Mouse (Mus musculus) kidney, embryonic 14.5 days (tissue): ENCODE data around the gene Psmd3. TPM values are rescaled to one million over a fixed set of nuclear protein-coding genes. Genes with fewer than 3 reads are reported as not detected.
"Not testable (repeated sequence)": the region's sequence is repeated elsewhere in the genome, so short reads cannot be mapped to it uniquely, and the experiment has no call there.

Experiments used
- ATAC-seq: fragments of 200-750 bp; cut with Nextera tagmentation; 2 replicates; pipeline ENCODE4 v1.8.0; 2017; ENCODE audit warnings: moderate number of reproducible peaks, mild to moderate bottlenecking, moderate TSS enrichment, moderate library complexity; ENCODE audit not compliant: low FRiP score, low TSS enrichment
- H3K27ac ChIP-seq: fragments of 300-500 bp; sonication (generic); 2 replicates; pipeline ENCODE4 v1.5.1; 2014; ENCODE audit warnings: low read depth, mild to moderate bottlenecking, low read length, moderate library complexity, mixed read lengths
- H3K27me3 ChIP-seq: fragments of 300-500 bp; sonication (generic); 2 replicates; pipeline ENCODE4 v1.6.1; 2014; ENCODE audit warnings: mild to moderate bottlenecking, low read length; ENCODE audit not compliant: control insufficient read depth, insufficient read depth
- H3K36me3 ChIP-seq: fragments of 300-500 bp; sonication (generic); 2 replicates; pipeline ENCODE4 v1.6.1; 2014; ENCODE audit warnings: low read length, mixed read lengths; ENCODE audit not compliant: control insufficient read depth, insufficient read depth
- H3K4me1 ChIP-seq: fragments of 300-500 bp; sonication (generic); 2 replicates; pipeline ENCODE4 v1.6.1; 2014; ENCODE audit warnings: low read length, mixed read lengths; ENCODE audit not compliant: control insufficient read depth, insufficient read depth
- H3K4me2 ChIP-seq: fragments of 300-500 bp; sonication (generic); replicated peaks from 2 replicates; pipeline ENCODE4 v1.6.1; 2014; ENCODE audit warnings: low read depth, mild to moderate bottlenecking, low read length
- H3K4me3 ChIP-seq: fragments of 300-500 bp; sonication (generic); 2 replicates; pipeline ENCODE4 v1.5.1; 2014; ENCODE audit warnings: mild to moderate bottlenecking, low read length
- H3K9ac ChIP-seq: fragments of 300-500 bp; sonication (generic); 2 replicates; pipeline ENCODE4 v1.6.1; 2014; ENCODE audit warnings: low read depth, mild to moderate bottlenecking, low read length, moderate library complexity
- H3K9me3 ChIP-seq: fragments of 300-500 bp; sonication (generic); 2 replicates; pipeline ENCODE4 v1.6.1; 2016; ENCODE audit warnings: low read length; ENCODE audit not compliant: control insufficient read depth
- WGBS: fragments of 180-500 bp; shearing (Covaris S2); extraction: QIAGEN DNeasy Blood & Tissue Kit; methylation state at CpG from one replicate; pipeline ENCODE4 v1.1.7; 2014; 5-methylcytosine and 5-hydroxymethylcytosine counted together
- polyA plus RNA-seq: library from polyadenylated mRNA; unstranded; fragments of >200 nt; fragmentation: Nextera tagmentation; extraction: Ambion mirVana; gene quantifications from 2 replicates; pipeline ENCODE4 v1.2.1, GENCODE M21; 2014

Gene Psmd3
- polyA plus RNA-seq, 1 experiment from 2014 or later = 187 TPM

- no peaks in the 10 kb centered on the region for H3K27me3 ChIP-seq
- H3K4me3 ChIP-seq = no peak overlapping the region
- no peak for ATAC-seq
- H3K36me3 ChIP-seq = peaks cover 57% of the 10 kb centered on the region
- H3K9me3 ChIP-seq = no peaks in the 10 kb centered on the region
- H3K27ac ChIP-seq = peak overlapping the region; percentile 74
- H3K9ac ChIP-seq = no peak overlapping the region
- no peak overlapping the region for H3K4me2 ChIP-seq
- WGBS = 75% methylated on average over 19 of the region's 19 CpGs
- peaks cover 55% of the 10 kb centered on the region for H3K4me1 ChIP-seq
Observed at GRCm38 (mm10) chr11:98708282-98708956, 26.1 kb downstream of the Psmd3 start.

DNA sequence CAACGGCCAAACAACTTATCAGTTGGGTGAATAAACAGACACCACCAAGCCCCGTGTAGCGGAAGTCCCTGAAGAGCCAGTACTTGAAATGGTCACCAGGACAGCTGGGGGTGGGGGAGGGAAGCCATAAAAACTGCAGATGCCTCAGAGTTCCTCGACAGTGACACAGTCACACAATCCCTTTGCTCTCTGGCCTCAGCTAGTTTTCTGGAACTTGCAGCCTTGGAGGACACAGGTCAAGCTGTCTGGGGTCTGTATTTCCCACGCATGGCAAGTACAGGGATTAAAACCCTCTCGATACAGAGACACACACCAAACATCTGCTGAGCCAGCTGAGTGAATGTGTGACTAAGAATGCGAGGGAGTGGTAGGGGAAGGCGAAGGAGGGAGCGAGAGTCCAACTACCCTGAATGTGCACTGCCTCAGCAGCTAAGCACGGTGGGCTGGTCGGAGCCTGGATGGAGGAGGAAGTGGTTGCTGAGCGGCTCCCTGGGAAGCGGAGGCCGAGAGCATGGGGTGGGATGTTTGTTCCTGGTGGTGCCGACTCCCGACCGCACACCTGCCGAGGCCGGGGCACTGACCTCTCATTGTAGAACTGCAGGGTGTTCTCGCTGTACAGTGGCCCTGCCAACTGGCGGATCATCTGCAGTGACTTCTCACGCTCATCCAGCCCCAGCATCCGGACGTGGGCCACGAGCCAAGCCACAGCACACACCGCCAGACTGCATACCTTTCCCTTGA lies 26.8 kb downstream of the Psmd3 start:
- 0 out of 2 replicates have a peak, but pooled peaks have one; percentile 34 for ATAC-seq
- Histone ChIP-seq H3K36me3 (peaks cover 62% of the 10 kb centered on the region), H3K9ac (no peak overlapping the region), H3K9me3 (no peaks in the 10 kb centered on the region), H3K4me1 (peaks cover 55% of the 10 kb centered on the region), H3K27ac (peak overlapping the region; percentile 74), H3K4me3 (no peak overlapping the region), H3K27me3 (no peaks in the 10 kb centered on the region), H3K4me2 (peak overlapping the region; percentile 8; the same call in 1 of the 2 replicates)
- WGBS = 54% methylated on average over 26 of the region's 26 CpGs

DNA sequence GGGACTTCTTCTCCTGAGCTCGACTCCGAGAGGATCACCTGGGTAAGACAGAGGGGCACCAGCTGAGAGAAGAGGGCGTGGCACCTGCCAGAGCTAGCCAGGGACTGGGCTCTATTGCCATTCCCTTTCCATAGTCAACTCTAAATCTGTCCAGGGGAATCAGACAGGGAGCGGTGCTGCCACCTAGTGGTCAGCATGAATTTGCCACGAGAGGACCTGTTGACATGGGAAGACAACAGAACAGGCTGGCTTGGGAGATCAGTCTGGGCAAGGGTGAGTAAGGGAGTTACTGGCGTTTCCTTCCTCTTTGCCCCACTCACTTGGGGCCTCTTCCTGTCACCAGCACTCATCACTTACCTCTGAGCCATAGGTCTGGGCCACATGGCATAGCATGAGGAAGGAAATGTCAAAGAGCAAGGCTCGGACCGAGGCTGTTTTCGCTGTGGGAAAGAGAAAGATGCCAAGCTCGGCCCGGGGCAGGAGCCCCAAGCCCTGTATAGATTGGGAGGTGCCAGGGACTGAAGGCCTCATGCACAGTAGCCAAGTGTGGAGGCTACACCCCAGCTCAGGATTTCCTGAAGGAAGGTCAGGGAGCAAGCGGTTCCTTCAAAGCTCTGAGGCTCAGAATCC lies 28.2 kb downstream of the Psmd3 start:
- ATAC-seq = peak; percentile 13
- H3K4me3 ChIP-seq = no peak overlapping the region
- H3K27ac ChIP-seq = peak overlapping the region; percentile 74; the same call in 1 of the 2 replicates
- WGBS = 49% methylated on average over 12 of the region's 12 CpGs
- H3K4me2 ChIP-seq = 0 out of 2 replicates have a peak overlapping the region, but pooled peaks have one; percentile 3
- H3K4me1 ChIP-seq = peaks cover 42% of the 10 kb centered on the region
- peaks cover 63% of the 10 kb centered on the region for H3K36me3 ChIP-seq
- H3K27me3 ChIP-seq = no peaks in the 10 kb centered on the region
- H3K9me3 ChIP-seq = no peaks in the 10 kb centered on the region
- H3K9ac ChIP-seq = peak overlapping the region; percentile 12

DNA sequence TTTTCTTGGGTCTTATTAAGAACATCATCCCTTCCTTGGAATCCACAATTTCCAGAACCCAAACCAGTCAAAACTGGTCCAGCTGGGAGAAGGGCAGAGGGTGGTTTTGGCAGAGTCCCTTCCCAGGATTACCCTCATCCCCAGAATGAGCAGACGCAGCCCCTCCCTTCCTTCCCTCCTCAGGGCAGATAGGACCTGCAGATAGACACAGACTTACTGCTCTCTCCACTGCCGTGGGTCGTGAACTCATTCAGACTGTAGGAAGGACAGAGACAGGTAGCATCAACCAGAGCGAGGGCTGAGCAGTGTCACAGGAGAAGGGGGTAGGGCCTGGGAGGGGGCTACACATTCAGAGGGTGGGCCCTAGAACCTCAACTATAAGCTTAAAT lies 28.7 kb downstream of the Psmd3 start:
- 68% methylated on average over 4 of the region's 4 CpGs for WGBS
- Histone ChIP-seq H3K4me1 (peaks cover 38% of the 10 kb centered on the region), H3K9me3 (no peaks in the 10 kb centered on the region), H3K4me3 (no peak overlapping the region), H3K4me2 (no peak overlapping the region), H3K9ac (0 out of 2 replicates have a peak overlapping the region, but pooled peaks have one; percentile 12), H3K27me3 (no peaks in the 10 kb centered on the region), H3K27ac (peak overlapping the region; percentile 37; the same call in 1 of the 2 replicates), H3K36me3 (peaks cover 66% of the 10 kb centered on the region)
- no peak for ATAC-seq

DNA sequence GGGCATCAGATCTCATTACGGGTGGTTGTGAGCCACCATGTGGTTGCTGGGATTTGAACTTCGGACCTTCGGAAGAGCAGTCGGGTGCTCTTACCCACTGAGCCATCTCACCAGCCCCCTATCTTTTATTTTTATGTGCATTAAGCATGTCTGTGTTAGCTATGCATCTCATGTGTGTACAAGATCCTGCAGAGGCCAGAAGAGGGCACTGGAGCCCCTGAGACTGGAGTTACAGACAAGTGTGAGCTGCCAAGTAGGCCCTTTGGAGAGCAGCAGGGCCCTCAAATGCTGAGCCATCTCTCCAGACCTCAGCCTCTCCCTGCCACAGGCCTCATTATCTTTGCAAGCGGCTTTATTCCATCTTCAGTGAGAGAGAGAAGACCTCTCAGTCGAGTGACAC lies 29.7 kb downstream of the Psmd3 start:
- H3K27ac ChIP-seq, H3K9me3 ChIP-seq, H3K27me3 ChIP-seq, ATAC-seq, H3K9ac ChIP-seq, H3K4me3 ChIP-seq, H3K4me2 ChIP-seq: not testable (repeated sequence)
- Histone ChIP-seq H3K36me3 (peaks cover 57% of the 10 kb centered on the region), H3K4me1 (peaks cover 37% of the 10 kb centered on the region)
- WGBS = 96% methylated on average over 6 of the region's 6 CpGs

DNA sequence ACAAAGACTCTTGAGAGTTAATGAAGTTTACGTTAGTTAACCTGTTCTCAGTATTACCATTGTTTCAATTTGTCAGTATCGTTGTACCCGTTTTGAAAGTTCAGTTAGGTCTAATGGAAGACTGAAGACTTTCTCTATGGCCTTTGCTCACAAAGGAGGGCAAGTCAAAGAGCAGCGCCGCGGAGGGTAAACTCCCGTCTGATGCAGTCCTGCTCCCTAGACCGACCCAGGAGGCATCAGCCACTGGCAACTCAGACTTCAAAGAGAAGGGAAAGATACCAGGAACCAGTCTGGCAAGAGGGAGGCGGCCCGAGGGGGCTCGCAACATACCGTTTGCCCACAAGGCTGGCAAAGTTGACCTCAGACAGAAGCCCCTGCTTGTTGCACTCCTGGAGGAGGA lies 31.3 kb downstream of the Psmd3 start:
- no peak overlapping the region for H3K4me3 ChIP-seq
- 77% methylated on average over 12 of the region's 12 CpGs for WGBS
- no peak overlapping the region for H3K9ac ChIP-seq
- no peaks in the 10 kb centered on the region for H3K9me3 ChIP-seq
- peaks cover 20% of the 10 kb centered on the region for H3K4me1 ChIP-seq
- peaks cover 50% of the 10 kb centered on the region for H3K36me3 ChIP-seq
- H3K27ac ChIP-seq = no peak overlapping the region
- no peak overlapping the region for H3K4me2 ChIP-seq
- H3K27me3 ChIP-seq = no peaks in the 10 kb centered on the region
- ATAC-seq = no peak

- no peaks in the 10 kb centered on the region for H3K9me3 ChIP-seq
- no peaks in the 10 kb centered on the region for H3K27me3 ChIP-seq
- no peak overlapping the region for H3K9ac ChIP-seq
- no peak for ATAC-seq
- H3K4me1 ChIP-seq = no peaks in the 10 kb centered on the region; the same call in 1 of the 2 replicates
- H3K4me3 ChIP-seq = no peak overlapping the region
- no peak overlapping the region for H3K27ac ChIP-seq
- H3K4me2 ChIP-seq = no peak overlapping the region
- WGBS = 95% methylated on average over 9 of the region's 9 CpGs
- H3K36me3 ChIP-seq = peaks cover 36% of the 10 kb centered on the region
Observed at GRCm38 (mm10) chr11:98715946-98716345, 33.6 kb downstream of the Psmd3 start.

DNA sequence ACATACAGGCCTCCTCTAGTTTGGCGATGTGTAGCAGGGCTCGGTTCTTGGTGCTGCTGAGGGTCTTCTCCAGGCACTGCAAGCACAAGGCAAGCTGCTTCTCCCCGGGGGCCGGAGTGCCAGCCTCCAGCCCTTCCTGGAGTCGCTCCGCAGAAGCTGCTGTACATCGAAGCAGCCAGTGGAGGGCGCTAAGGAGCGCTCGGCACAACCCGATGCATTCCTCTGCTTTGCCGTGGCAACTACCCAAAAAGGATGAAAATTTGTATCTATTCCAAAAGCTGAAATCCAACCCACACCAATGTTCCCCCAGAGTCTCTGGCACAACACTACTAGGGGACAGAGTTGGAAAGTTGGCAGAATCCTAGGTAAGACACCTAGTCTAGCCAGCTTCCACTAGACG lies 35.5 kb downstream of the Psmd3 start:
- WGBS = 24% methylated on average over 13 of the region's 13 CpGs
- H3K36me3 ChIP-seq = peaks cover 27% of the 10 kb centered on the region
- ATAC-seq = no peak
- no peak overlapping the region for H3K4me3 ChIP-seq
- no peaks in the 10 kb centered on the region for H3K9me3 ChIP-seq
- H3K27me3 ChIP-seq = no peaks in the 10 kb centered on the region
- no peak overlapping the region for H3K4me2 ChIP-seq
- no peaks in the 10 kb centered on the region; the same call in 1 of the 2 replicates for H3K4me1 ChIP-seq
- no peak overlapping the region for H3K27ac ChIP-seq
- no peak overlapping the region for H3K9ac ChIP-seq
